Mouse (Mus musculus): Measurements from ENCODE around the gene Lhfpl5. TPM values are rescaled to one million over a fixed set of nuclear protein-coding genes. Genes with fewer than 3 reads are reported as not detected.

The Lhfpl5 gene
- polyA plus RNA-seq, 1 experiment from 2014 or later: 8.2 TPM

- 90% methylated on average over 10 of the region's 10 CpGs for WGBS
- H3K36me3 ChIP-seq: peaks cover 24% of the 10 kb centered on the region
Observed at GRCm38 (mm10) chr17:28617636-28618035, 42.2 kb downstream of the Lhfpl5 start.

DNA sequence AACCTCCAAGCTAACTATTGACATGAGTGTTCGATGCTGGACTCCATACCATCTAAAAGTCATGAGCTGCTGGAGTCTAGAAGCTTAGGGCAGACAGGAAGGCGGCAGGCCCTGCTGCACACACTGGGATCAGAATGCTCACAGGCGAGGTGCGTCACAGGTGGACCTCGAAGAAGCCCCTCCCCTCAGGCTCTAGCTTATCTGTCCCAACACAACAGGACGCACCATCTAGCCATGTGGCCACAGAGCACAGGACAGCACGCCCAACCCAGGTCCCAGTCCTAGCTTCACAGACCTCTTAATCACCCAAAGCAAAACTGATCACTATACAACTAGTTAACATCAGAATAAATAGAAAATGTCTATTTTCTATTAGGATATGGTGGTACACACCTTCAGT, 42.7 kb downstream of the Lhfpl5 start:
- ATAC-seq (ENCODE audit: low read depth): no peak
- no peaks in the 10 kb centered on the region for H3K9me3 ChIP-seq
- H3K4me1 ChIP-seq (replicated peaks): peaks cover 45% of the 10 kb centered on the region
- WGBS: 86% methylated on average over 7 of the region's 7 CpGs
- H3K4me3 ChIP-seq: no peak overlapping the region
- H3K4me2 ChIP-seq: no peak overlapping the region
- no peaks in the 10 kb centered on the region for H3K27me3 ChIP-seq
- H3K27ac ChIP-seq (replicated peaks): no peak overlapping the region
- 0 out of 2 replicates have a peak overlapping the region, but pooled peaks have one; percentile 5 for H3K9ac ChIP-seq
- H3K36me3 ChIP-seq: peaks cover 24% of the 10 kb centered on the region

More at GRCm38 (mm10) chr17:28617636-28618035, 42.2 kb downstream of the Lhfpl5 start:
- ATAC-seq (ENCODE audit: low read depth): no peak
- Histone ChIP-seq H3K4me2 (no peak overlapping the region), H3K27me3 (no peaks in the 10 kb centered on the region), H3K9ac (0 out of 2 replicates have a peak overlapping the region, but pooled peaks have one; percentile 5), H3K4me3 (no peak overlapping the region), H3K9me3 (no peaks in the 10 kb centered on the region), H3K27ac (replicated peaks) (no peak overlapping the region), H3K4me1 (replicated peaks) (peaks cover 43% of the 10 kb centered on the region)

DNA sequence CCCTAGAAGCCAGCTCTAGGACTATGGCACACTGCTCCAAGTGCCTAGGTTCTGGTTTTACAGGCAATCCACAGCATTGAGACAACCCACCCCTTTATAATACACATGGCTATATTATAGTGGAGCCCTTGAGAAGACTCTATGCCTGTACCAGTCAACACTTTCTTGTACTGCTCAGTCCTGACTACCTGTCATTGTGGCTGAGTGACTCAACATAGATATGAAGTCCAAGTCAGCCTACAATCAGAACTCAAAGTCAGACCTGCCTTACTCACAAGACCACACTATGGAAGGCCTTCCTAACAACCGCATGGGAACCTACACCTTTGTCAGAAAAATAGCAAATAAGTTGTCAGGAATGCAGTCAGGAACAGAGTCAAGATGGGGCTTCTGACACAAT, 43.3 kb downstream of the Lhfpl5 start:
- no peak overlapping the region for H3K4me2 ChIP-seq
- 90% methylated on average over 1 of the region's 1 CpGs for WGBS

DNA sequence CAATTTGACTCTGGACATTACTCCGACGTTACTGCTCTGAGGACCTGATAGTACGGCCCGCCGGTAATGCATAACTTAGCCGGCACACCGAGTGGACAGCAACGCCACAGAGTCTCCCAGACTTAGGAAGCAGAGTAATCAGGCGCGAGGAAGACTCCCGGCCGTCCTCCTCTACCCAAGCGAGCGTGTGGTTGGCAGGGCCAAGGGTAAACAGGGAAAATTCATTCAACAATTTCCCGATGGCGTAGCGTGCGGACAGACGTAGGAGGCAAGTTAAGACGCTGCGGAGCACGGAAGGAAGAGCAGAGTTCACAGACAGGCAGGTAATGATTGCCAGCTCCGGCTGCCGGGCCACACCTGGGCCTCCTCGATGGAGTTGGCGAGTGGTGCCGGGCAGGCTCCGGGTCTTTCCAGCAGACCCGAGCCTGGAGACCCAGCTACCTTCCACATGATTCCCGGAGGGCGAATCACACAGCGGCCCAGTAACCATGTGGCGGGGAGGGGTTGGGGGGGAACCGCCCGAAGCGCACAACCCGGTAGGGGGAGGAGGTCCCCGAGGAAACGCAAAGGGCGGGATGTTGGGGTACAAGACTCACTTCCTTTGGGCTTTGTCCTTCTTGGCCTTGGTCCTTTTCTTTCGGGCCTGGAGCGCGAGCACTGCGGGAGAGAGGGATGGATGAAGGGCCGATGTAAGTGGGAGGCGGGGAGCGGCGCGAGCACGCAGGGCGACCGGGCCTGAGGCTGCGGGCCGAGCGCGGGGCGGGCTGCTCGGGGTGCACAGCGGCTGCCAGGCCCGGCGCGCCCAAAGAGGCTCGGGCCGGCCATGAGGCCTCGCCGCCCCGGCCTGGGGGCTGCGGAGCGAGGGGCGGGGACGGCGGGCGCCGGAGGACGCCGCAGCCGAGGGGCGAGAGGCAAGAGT, 46.2 kb downstream of the Lhfpl5 start:
- H3K27ac ChIP-seq (replicated peaks): peak overlapping the region; percentile 92
- peak overlapping the region; percentile 99 for H3K9ac ChIP-seq
- no peaks in the 10 kb centered on the region for H3K27me3 ChIP-seq
- peak overlapping the region; percentile 99 for H3K4me3 ChIP-seq
- H3K4me2 ChIP-seq: peak overlapping the region; percentile 94
- peaks cover 40% of the 10 kb centered on the region for H3K4me1 ChIP-seq (replicated peaks)
- WGBS: under 1% methylated on average over 68 of the region's 78 CpGs
- H3K36me3 ChIP-seq: peaks cover 13% of the 10 kb centered on the region; the same call in 1 of the 2 replicates
- H3K9me3 ChIP-seq: no peaks in the 10 kb centered on the region
- ATAC-seq (ENCODE audit: low read depth): peak; percentile 77

More for the DNA sequence above, 43.3 kb downstream of the Lhfpl5 start:
- Histone ChIP-seq H3K4me3 (no peak overlapping the region), H3K27ac (replicated peaks) (no peak overlapping the region), H3K36me3 (peaks cover 24% of the 10 kb centered on the region), H3K9me3 (no peaks in the 10 kb centered on the region), H3K9ac (no peak overlapping the region), H3K4me1 (replicated peaks) (peaks cover 45% of the 10 kb centered on the region), H3K27me3 (no peaks in the 10 kb centered on the region)
- no peak for ATAC-seq (ENCODE audit: low read depth)

- Histone ChIP-seq H3K4me3 (peak within 1 kb of the TSS; percentile 99), H3K9ac (peak within 1 kb of the TSS; percentile 99), H3K27ac (replicated peaks) (peak within 1 kb of the TSS; percentile 92), H3K36me3 (peaks cover 13% of the 10 kb centered on the region; the same call in 1 of the 2 replicates), H3K9me3 (no peaks in the 10 kb centered on the region), H3K4me2 (peak within 1 kb of the TSS; percentile 94), H3K27me3 (no peaks in the 10 kb centered on the region), H3K4me1 (replicated peaks) (peaks cover 36% of the 10 kb centered on the region)
- WGBS: under 1% methylated on average over 41 of the region's 53 CpGs
- peak; percentile 97 for ATAC-seq (ENCODE audit: low read depth)
Observed at GRCm38 (mm10) chr17:28622300-28622759, 46.9 kb downstream of the Lhfpl5 start, which contains the start of gene Srpk1. Gene Srpk1 (minus strand): TSS chr17:28622709.

- Histone ChIP-seq H3K36me3 (peaks cover 5% of the 10 kb centered on the region; the same call in 1 of the 2 replicates), H3K27ac (replicated peaks) (no peak overlapping the region), H3K4me3 (no peak overlapping the region), H3K9me3 (no peaks in the 10 kb centered on the region), H3K4me2 (no peak overlapping the region), H3K4me1 (replicated peaks) (peaks cover 18% of the 10 kb centered on the region), H3K9ac (no peak overlapping the region), H3K27me3 (no peaks in the 10 kb centered on the region)
- no peak for ATAC-seq (ENCODE audit: low read depth)
- WGBS: 79% methylated on average over 2 of the region's 2 CpGs
Observed at GRCm38 (mm10) chr17:28624841-28625240, 49.4 kb downstream of the Lhfpl5 start.

DNA sequence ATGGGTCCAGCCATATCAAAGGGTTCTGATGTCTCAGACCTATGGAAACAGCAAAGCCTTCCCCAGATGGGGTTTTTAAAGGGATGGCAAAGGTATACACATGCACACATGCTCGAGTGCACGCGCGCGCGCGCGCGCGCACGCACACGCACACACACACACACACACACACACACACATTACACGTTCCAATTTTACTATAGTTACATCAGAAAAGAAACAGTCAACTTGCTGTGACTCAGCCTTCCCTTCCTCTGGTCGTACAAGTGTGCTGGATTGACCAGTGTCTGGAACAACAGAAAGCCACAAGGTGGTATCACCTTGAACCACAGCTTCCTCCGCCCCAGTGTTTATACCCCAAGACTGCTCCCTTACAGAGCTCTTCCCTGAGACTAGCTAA, 49.9 kb downstream of the Lhfpl5 start:
- Histone ChIP-seq H3K9me3 (no peaks in the 10 kb centered on the region), H3K4me3 (no peak overlapping the region), H3K27ac (replicated peaks) (no peak overlapping the region), H3K9ac (no peak overlapping the region), H3K4me2 (no peak overlapping the region), H3K36me3 (0 out of 2 replicates have a peak, but pooled peaks cover under 1% of the 10 kb centered on the region), H3K27me3 (no peaks in the 10 kb centered on the region), H3K4me1 (replicated peaks) (peaks cover 14% of the 10 kb centered on the region)
- ATAC-seq (ENCODE audit: low read depth): no peak
- 93% methylated on average over 15 of the region's 15 CpGs for WGBS

DNA sequence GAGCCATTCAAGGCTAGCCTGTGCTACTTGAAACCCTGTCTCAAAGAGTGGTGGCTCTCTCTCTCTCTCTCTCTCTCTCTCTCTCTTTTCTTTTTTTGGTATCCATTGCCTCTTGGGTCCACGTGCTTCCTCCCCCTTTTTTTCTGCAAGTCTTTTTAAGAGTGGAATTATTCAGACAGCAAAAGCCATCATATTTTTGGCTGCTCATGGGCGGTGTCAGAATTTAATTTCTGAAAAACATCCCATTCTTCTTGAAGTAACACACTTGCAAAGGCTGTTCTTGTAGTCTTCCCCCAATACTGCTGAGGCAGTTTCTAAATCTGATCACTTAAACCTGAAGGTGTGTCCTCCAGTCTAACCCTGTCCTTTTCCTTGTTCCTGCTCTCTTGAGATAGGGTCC, 51.5 kb downstream of the Lhfpl5 start:
- 69% methylated on average over 2 of the region's 2 CpGs for WGBS
- H3K4me1 ChIP-seq (replicated peaks): peaks cover 3% of the 10 kb centered on the region; the same call in 1 of the 2 replicates
- H3K4me2 ChIP-seq: no peak overlapping the region
- no peaks in the 10 kb centered on the region for H3K27me3 ChIP-seq
- no peak for ATAC-seq (ENCODE audit: low read depth)
- H3K9ac ChIP-seq: no peak overlapping the region
- H3K36me3 ChIP-seq: no peaks in the 10 kb centered on the region
- no peak overlapping the region for H3K27ac ChIP-seq (replicated peaks)
- no peaks in the 10 kb centered on the region for H3K9me3 ChIP-seq
- H3K4me3 ChIP-seq: no peak overlapping the region

DNA sequence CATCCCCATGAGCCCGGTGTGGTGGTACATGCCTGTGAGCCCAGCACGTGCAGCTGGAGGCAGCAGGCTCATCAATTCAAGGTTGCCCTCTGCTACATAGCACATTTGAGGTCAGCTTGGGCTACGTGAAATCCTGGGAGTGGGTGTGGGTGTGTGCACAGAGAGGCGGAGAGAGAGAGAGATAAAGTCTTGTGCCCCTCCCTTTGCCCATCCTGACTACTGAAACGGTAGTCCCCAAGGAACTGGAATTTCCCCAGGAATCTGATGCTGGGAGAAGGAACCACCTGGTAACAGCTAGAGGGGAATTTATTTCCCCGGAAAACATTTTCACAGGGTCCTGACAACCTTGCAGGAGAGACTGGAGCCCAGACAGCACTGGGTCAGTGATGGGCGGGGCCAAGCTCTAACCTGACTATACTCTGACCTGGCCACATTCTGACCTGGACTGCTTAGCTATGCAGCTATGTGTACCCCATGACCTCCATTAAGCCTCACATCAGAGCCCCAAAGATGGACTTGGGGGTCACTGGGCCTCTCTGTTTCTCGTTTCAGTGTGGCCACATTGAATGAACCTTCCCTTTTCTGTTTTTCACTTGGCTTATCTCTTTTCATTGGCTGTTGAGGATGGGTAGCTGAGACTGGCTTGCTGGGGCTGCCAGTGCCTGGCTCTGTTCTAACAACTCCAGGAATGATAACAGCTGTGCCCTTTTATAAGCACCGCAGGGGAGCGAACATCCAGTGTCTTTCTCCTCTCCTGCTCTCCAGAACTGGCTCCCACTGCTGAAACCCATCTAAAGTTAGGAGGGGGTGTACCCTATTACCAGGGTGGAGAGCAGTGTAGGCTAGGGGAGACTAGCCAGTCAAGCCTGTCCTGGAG, 53.0 kb downstream of the Lhfpl5 start:
- no peaks in the 10 kb centered on the region for H3K4me1 ChIP-seq (replicated peaks)
- no peaks in the 10 kb centered on the region for H3K27me3 ChIP-seq
- no peak overlapping the region for H3K4me2 ChIP-seq
- WGBS: 69% methylated on average over 10 of the region's 10 CpGs
- H3K36me3 ChIP-seq: no peaks in the 10 kb centered on the region
- H3K9me3 ChIP-seq: no peaks in the 10 kb centered on the region
- no peak for ATAC-seq (ENCODE audit: low read depth)
- no peak overlapping the region for H3K27ac ChIP-seq (replicated peaks)
- H3K4me3 ChIP-seq: no peak overlapping the region
- H3K9ac ChIP-seq: no peak overlapping the region

GRCm38 (mm10) chr17:28629125-28629524, 53.7 kb downstream of the Lhfpl5 start:
- H3K27ac ChIP-seq (replicated peaks): no peak overlapping the region
- no peaks in the 10 kb centered on the region for H3K36me3 ChIP-seq
- H3K4me3 ChIP-seq: no peak overlapping the region
- H3K9me3 ChIP-seq: no peaks in the 10 kb centered on the region
- H3K4me2 ChIP-seq: no peak overlapping the region
- no peaks in the 10 kb centered on the region for H3K27me3 ChIP-seq
- no peak for ATAC-seq (ENCODE audit: low read depth)
- 39% methylated on average over 3 of the region's 3 CpGs for WGBS
- no peak overlapping the region for H3K9ac ChIP-seq
- H3K4me1 ChIP-seq (replicated peaks): no peaks in the 10 kb centered on the region

Measured in neural tube, embryonic 13.5 days (tissue).